Mouse (Mus musculus) lung, postnatal 0 days (tissue): Measurements from ENCODE around the gene Hoxa3.

Source experiments
- CTCF ChIP-seq: IDR thresholded peaks from 2 replicates; pipeline ENCODE4 v1.5.1; 2016; ENCODE audit warnings: antibody characterized with exemption, mild to moderate bottlenecking
- EP300 ChIP-seq: IDR thresholded peaks from 2 replicates; pipeline ENCODE4 v1.6.1; 2016; ENCODE audit warnings: antibody characterized with exemption, mild to moderate bottlenecking, control low read depth

- TF ChIP-seq CTCF (no peak), EP300 (no peak)
These were observed 92.0 kb downstream of the Hoxa3 start for GRCm38 (mm10) chr6:52121173-52121572.
